Mouse (Mus musculus) ZHBTc4 (cell line): ENCODE measurements around the gene Itga3.
A peak's percentile ranks its signal among the peaks of the same experiment; 100 is the strongest.

Experiments used
- DNase-seq: peaks from one replicate; pipeline ENCODE4 v3.0.0-alpha.2; 2011; ENCODE audit warnings: low read depth, low spot score

Gene Itga3

GRCm38 (mm10) chr11:95004136-95004936, 72.3 kb downstream of the Itga3 start:
- DNase-seq = no peak

- no peak for DNase-seq
Observed at GRCm38 (mm10) chr11:95002705-95003104, 73.9 kb downstream of the Itga3 start.

- DNase-seq = no peak
Observed at GRCm38 (mm10) chr11:95001584-95002347, 74.8 kb downstream of the Itga3 start.

GRCm38 (mm10) chr11:95001058-95001457, 75.5 kb downstream of the Itga3 start:
- peak; percentile 85 for DNase-seq

- no peak for DNase-seq
Observed at GRCm38 (mm10) chr11:95000548-95000947, 76.1 kb downstream of the Itga3 start.

- no peak for DNase-seq
Observed at GRCm38 (mm10) chr11:95000128-95000527, 76.5 kb downstream of the Itga3 start.

- no peak for DNase-seq
Observed at GRCm38 (mm10) chr11:94998041-94998531, 78.5 kb downstream of the Itga3 start.

- DNase-seq = no peak
Observed at GRCm38 (mm10) chr11:94997596-94997995, 79.0 kb downstream of the Itga3 start.

- no peak for DNase-seq
Observed at GRCm38 (mm10) chr11:94996984-94997383, 79.6 kb downstream of the Itga3 start.

GRCm38 (mm10) chr11:94996101-94996500, 80.5 kb downstream of the Itga3 start:
- no peak for DNase-seq

- no peak for DNase-seq
Observed at GRCm38 (mm10) chr11:94994947-94995772, 81.4 kb downstream of the Itga3 start.
